Mouse (Mus musculus) ES-E14 (cell line): ENCODE measurements around the gene Ifnar1.

ENCODE experiments used
- HCFC1 ChIP-seq: IDR thresholded peaks from 2 replicates; pipeline ENCODE4 v1.6.1; 2012; ENCODE audit warnings: low read length, inconsistent platforms, borderline replicate concordance; ENCODE audit not compliant: insufficient read depth
- MAFK ChIP-seq: IDR thresholded peaks from 2 replicates; pipeline ENCODE4 v1.6.1; 2014; ENCODE audit warnings: mild to moderate bottlenecking, low read depth, low read length, inconsistent platforms; ENCODE audit not compliant: insufficient read depth
- ZC3H11A ChIP-seq: IDR thresholded peaks from 2 replicates; pipeline ENCODE4 v1.6.1; 2012; ENCODE audit warnings: low read depth, mild to moderate bottlenecking, inconsistent platforms, low read length, borderline replicate concordance
- ZNF384 ChIP-seq: IDR thresholded peaks from 2 replicates; pipeline ENCODE4 v1.6.1; 2012; ENCODE audit warnings: low read depth, low read length, inconsistent platforms

DNA sequence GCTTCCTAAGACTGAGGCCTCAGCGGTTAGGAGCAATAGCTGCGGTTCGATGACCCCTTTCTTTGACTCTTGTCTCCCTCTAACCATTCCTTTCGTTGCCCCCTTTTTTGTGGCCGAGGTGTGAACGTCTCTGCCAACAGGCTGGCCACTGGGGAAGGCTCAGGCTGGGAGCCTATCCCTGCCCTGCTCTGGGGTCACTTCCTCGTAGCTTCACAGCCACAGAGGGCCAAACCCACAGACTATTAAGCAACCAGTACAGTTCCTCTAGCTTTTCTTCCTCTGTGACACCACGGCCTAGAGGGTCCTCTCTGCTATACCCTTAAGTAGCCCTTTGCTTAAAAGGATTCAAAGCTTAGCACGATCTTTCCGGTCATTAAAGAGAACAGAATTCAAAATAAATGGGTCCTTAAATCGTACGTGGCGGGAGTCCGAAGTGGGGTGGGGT lies 61.4 kb downstream of the Ifnar1 start:
- TF ChIP-seq ZNF384 (no peak), HCFC1 (no peak), ZC3H11A (no peak), MAFK (no peak)
